10 mouse cellular contexts compared by ENCODE assay signal in genomic region chr6:29402693-29403342, GRCm38 (mm10). TPM values are rescaled to one million over a fixed set of nuclear protein-coding genes. Genes with fewer than 3 reads are reported as not detected.
A peak's percentile ranks its signal among the peaks of the same experiment; 100 is the strongest.
DNase-seq lines count a peak whose midpoint lies in the region; ATAC-seq lines count a peak whose summit lies in the region.
"Had no signal": no experiment of that assay in that cellular context is flagged by ENCODE, and none has a peak within 500 bp of the region (broad histone marks: within the 10 kb centered on the region; RNA-seq: fewer than 3 reads in every experiment).

No protein-coding gene starts in this region.

- H3K4me2 ChIP-seq in embryonic facial prominence, embryonic 15.5 days (replicated peaks) = peak overlapping the region; percentile 42
- H3K4me2 ChIP-seq in intestine, embryonic 14.5 days (ENCODE audit: low read length) = peak overlapping the region; percentile 39

- H3K9me3 ChIP-seq in embryonic facial prominence, embryonic 15.5 days (replicated peaks) = no peaks in the 10 kb centered on the region
- no peaks in the 10 kb centered on the region for H3K9me3 ChIP-seq in intestine, embryonic 14.5 days (ENCODE audit: control insufficient read depth, low read length)
- H3K9me3 ChIP-seq in midbrain, embryonic 10.5 days (replicated peaks) = no peaks in the 10 kb centered on the region

- no peak for ATAC-seq in embryonic facial prominence, embryonic 15.5 days (ENCODE audit: insufficient number of reproducible peaks, low FRiP score, low TSS enrichment, low read depth)
- 0 out of 2 replicates have a peak, but pooled peaks have one; percentile 32 for ATAC-seq in intestine, embryonic 14.5 days (replicated peaks; ENCODE audit: low FRiP score, low TSS enrichment, low read depth)

- H3K36me3 ChIP-seq in embryonic facial prominence, embryonic 15.5 days = peaks cover 9% of the 10 kb centered on the region; the same call in 1 of the 2 replicates
- H3K36me3 ChIP-seq in intestine, embryonic 14.5 days (ENCODE audit: control insufficient read depth, insufficient read depth, low read length) = no peaks in the 10 kb centered on the region; the same call in 1 of the 2 replicates
- H3K36me3 ChIP-seq in midbrain, embryonic 10.5 days = peaks cover 18% of the 10 kb centered on the region

- peak; percentile 49 for DNase-seq in gastrocnemius, adult 18-20 months (ENCODE audit: low spot score)
- DNase-seq in gastrocnemius, postnatal 25 days = no peak
- DNase-seq in ES-CJ7 (ENCODE audit: low read depth, low spot score) = peak; percentile 82
- DNase-seq in intestine, embryonic 14.5 days (ENCODE audit: low spot score) = peak; percentile 70
- DNase-seq in midbrain, embryonic 10.5 days (ENCODE audit: low spot score) = peak; percentile 45
- peak; percentile 68 for DNase-seq in thymus, postnatal 4 days
- no peak for DNase-seq in adrenal gland, postnatal 4 days (ENCODE audit: low spot score in 2 of 2)

- 7% methylated on average over 34 of the region's 34 CpGs for WGBS in embryonic facial prominence, embryonic 15.5 days
- WGBS in intestine, embryonic 14.5 days = 7% methylated on average over 34 of the region's 34 CpGs
- WGBS in midbrain, embryonic 10.5 days = 5% methylated on average over 34 of the region's 34 CpGs

- peak overlapping the region; percentile 22; the same call in 1 of the 2 replicates for H3K4me3 ChIP-seq in embryonic facial prominence, embryonic 15.5 days (replicated peaks)
- H3K4me3 ChIP-seq in intestine, embryonic 14.5 days (ENCODE audit: low read depth, low read length) = no peak overlapping the region
- peak overlapping the region; percentile 31; the same call in 1 of the 2 replicates for H3K4me3 ChIP-seq in midbrain, embryonic 10.5 days
- H3K4me3 ChIP-seq: erythroblast, embryonic 14.5 days had no signal

- no peak overlapping the region for H3K9ac ChIP-seq in embryonic facial prominence, embryonic 15.5 days
- no peak overlapping the region for H3K9ac ChIP-seq in intestine, embryonic 14.5 days (ENCODE audit: low read length)

- H3K4me1 ChIP-seq in embryonic facial prominence, embryonic 15.5 days = peaks cover 7% of the 10 kb centered on the region
- 0 out of 2 replicates have a peak, but pooled peaks cover 4% of the 10 kb centered on the region for H3K4me1 ChIP-seq in intestine, embryonic 14.5 days (replicated peaks; ENCODE audit: control insufficient read depth, insufficient read depth, low read length)
- H3K4me1 ChIP-seq in midbrain, embryonic 10.5 days = peaks cover 9% of the 10 kb centered on the region

- 0 out of 2 replicates have a peak, but pooled peaks cover 7% of the 10 kb centered on the region for H3K27me3 ChIP-seq in embryonic facial prominence, embryonic 15.5 days
- no peaks in the 10 kb centered on the region for H3K27me3 ChIP-seq in intestine, embryonic 14.5 days (replicated peaks; ENCODE audit: control insufficient read depth, insufficient read depth, low read length)
- H3K27me3 ChIP-seq in midbrain, embryonic 10.5 days (ENCODE audit: low read depth, poor library complexity, severe bottlenecking) = peaks cover 20% of the 10 kb centered on the region

- no peak overlapping the region for H3K27ac ChIP-seq in embryonic facial prominence, embryonic 15.5 days (replicated peaks)
- H3K27ac ChIP-seq in intestine, embryonic 14.5 days (ENCODE audit: low read depth) = no peak overlapping the region
- no peak overlapping the region for H3K27ac ChIP-seq in midbrain, embryonic 10.5 days (replicated peaks)

RNA-seq across cellular contexts. Expression of gene Ccdc136, which starts 6.7 kb away (rescaled TPM):
- total RNA-seq in gastrocnemius, adult 18-20 months (2021) = 10 to 100 TPM; 11.8 to 12.2 TPM
- total RNA-seq in gastrocnemius, postnatal 25 days (2021) = 10 to 100 TPM in 1 of 2 experiments, 1 to 10 TPM in 1; 8.0 to 14.1 TPM
- 23.6 and 24.0 TPM in 2 replicates for polyA plus RNA-seq in embryonic facial prominence, embryonic 15.5 days (2015; fragmentation: Nextera tagmentation; extraction: Ambion mirVana)
- 12.3 and 14.7 TPM in 2 replicates for polyA plus RNA-seq in intestine, embryonic 14.5 days (2014; fragmentation: Nextera tagmentation; extraction: Ambion mirVana)
- 20.9 and 21.7 TPM in 2 replicates for polyA plus RNA-seq in midbrain, embryonic 10.5 days (2016; fragmentation: Nextera tagmentation; extraction: Ambion mirVana)
- 10 to 100 TPM; 10.0 to 12.6 TPM for total RNA-seq in adrenal gland, postnatal 4 days (2021)
- polyA plus RNA-seq: erythroblast, embryonic 14.5 days had no signal

RNA-seq across cellular contexts. Expression of gene Opn1sw, which starts 14.6 kb away (rescaled TPM):
- under 1 TPM in 1 of 2 experiments, not detected in 1; 0.26 TPM for total RNA-seq in gastrocnemius, adult 18-20 months (2021)
- under 1 TPM; 0.13 to 0.32 TPM for total RNA-seq in gastrocnemius, postnatal 25 days (2021)
- 0.85 and 1.2 TPM in 2 replicates for polyA plus RNA-seq in embryonic facial prominence, embryonic 15.5 days (2015; fragmentation: Nextera tagmentation; extraction: Ambion mirVana)
- 0.41 and 0.69 TPM in 2 replicates for polyA plus RNA-seq in intestine, embryonic 14.5 days (2014; fragmentation: Nextera tagmentation; extraction: Ambion mirVana)
- 0.14 and 0.20 TPM in 2 replicates for polyA plus RNA-seq in midbrain, embryonic 10.5 days (2016; fragmentation: Nextera tagmentation; extraction: Ambion mirVana)
- total RNA-seq in adrenal gland, postnatal 4 days (2021) = not detected
- total RNA-seq: CH12.LX had no signal
- polyA plus RNA-seq: erythroblast, embryonic 14.5 days had no signal

RNA-seq across cellular contexts. Expression of gene Flnc, which starts 30.2 kb away (rescaled TPM):
- total RNA-seq in gastrocnemius, adult 18-20 months (2021) = 100 to 1,000 TPM; 349 to 691 TPM
- total RNA-seq in gastrocnemius, postnatal 25 days (2021) = 100 to 1,000 TPM; 420 to 954 TPM
- 24.0 and 28.7 TPM in 2 replicates for polyA plus RNA-seq in embryonic facial prominence, embryonic 15.5 days (2015; fragmentation: Nextera tagmentation; extraction: Ambion mirVana)
- 14.7 and 15.8 TPM in 2 replicates for polyA plus RNA-seq in intestine, embryonic 14.5 days (2014; fragmentation: Nextera tagmentation; extraction: Ambion mirVana)
- polyA plus RNA-seq in midbrain, embryonic 10.5 days (2016; fragmentation: Nextera tagmentation; extraction: Ambion mirVana) = 2.8 and 4.1 TPM in 2 replicates
- 10 to 100 TPM; 16.5 to 28.3 TPM for total RNA-seq in adrenal gland, postnatal 4 days (2021)
- polyA plus RNA-seq: erythroblast, embryonic 14.5 days had no signal

RNA-seq across cellular contexts. Expression of gene Calu, which starts 54.9 kb away (rescaled TPM):
- total RNA-seq in gastrocnemius, adult 18-20 months (2021) = 10 to 100 TPM; 71.3 to 96.1 TPM
- total RNA-seq in gastrocnemius, postnatal 25 days (2021) = 100 to 1,000 TPM in 1 of 2 experiments, 10 to 100 TPM in 1; 99.7 to 108 TPM
- 457 and 464 TPM in 2 replicates for polyA plus RNA-seq in embryonic facial prominence, embryonic 15.5 days (2015; fragmentation: Nextera tagmentation; extraction: Ambion mirVana)
- polyA plus RNA-seq in intestine, embryonic 14.5 days (2014; fragmentation: Nextera tagmentation; extraction: Ambion mirVana) = 331 and 354 TPM in 2 replicates
- 246 and 248 TPM in 2 replicates for polyA plus RNA-seq in midbrain, embryonic 10.5 days (2016; fragmentation: Nextera tagmentation; extraction: Ambion mirVana)
- total RNA-seq in adrenal gland, postnatal 4 days (2021) = 100 to 1,000 TPM; 194 to 202 TPM

Comparison
In these comparisons a context has a peak if more than half of its experiments do, and no peak if none do; other contexts are left out.
1. DNase-seq: peak in gastrocnemius, adult 18-20 months (single experiment), ES-CJ7 (single experiment), intestine, embryonic 14.5 days (single experiment), midbrain, embryonic 10.5 days (single experiment) and thymus, postnatal 4 days (single experiment); none in gastrocnemius, postnatal 25 days (single experiment) and adrenal gland, postnatal 4 days (0 of 2).
2. RNA of gene Flnc, which starts 30.2 kb away (total RNA-seq): 420 to 954 TPM in gastrocnemius, postnatal 25 days and 349 to 691 TPM in gastrocnemius, adult 18-20 months; 16.5 to 28.3 TPM in adrenal gland, postnatal 4 days; every median in the first group is over 10 times any median in the second.